Mouse (Mus musculus) erythroblast, embryonic 14.5 days (primary cell): Measurements from ENCODE around the gene Rab7b.

Experiments
- GATA1 ChIP-seq: IDR thresholded peaks from 2 replicates; pipeline ENCODE4 v1.6.1; 2012; ENCODE audit warnings: low read length, inconsistent platforms, mixed read lengths
- TAL1 ChIP-seq: IDR thresholded peaks from 3 replicates; pipeline ENCODE4 v1.6.1; 2012; ENCODE audit warnings: low read length, inconsistent platforms, mixed read lengths

GRCm38 (mm10) chr1:131736494-131736893 lies 48.0 kb downstream of the Rab7b start:
- TF ChIP-seq GATA1 = no peak
- TF ChIP-seq TAL1 = no peak
